ENCODE assay signal across 33 mouse cellular contexts in genomic region chr16:91395633-91396392, GRCm38 (mm10). TPM values are rescaled to one million over a fixed set of nuclear protein-coding genes. Genes with fewer than 3 reads are reported as not detected.
DNase-seq lines count a peak whose midpoint lies in the region; ATAC-seq lines count a peak whose summit lies in the region.
"Had no signal": no experiment of that assay in that cellular context is flagged by ENCODE, and none has a peak within 500 bp of the region (broad histone marks: within the 10 kb centered on the region; RNA-seq: fewer than 3 reads in every experiment).

No protein-coding gene starts in this region.

- H3K4me1 ChIP-seq in midbrain, embryonic 11.5 days (ENCODE audit: control insufficient read depth, insufficient read depth, low read length), result no peaks in the 10 kb centered on the region
- peaks cover 8% of the 10 kb centered on the region; the same call in 1 of the 2 replicates for H3K4me1 ChIP-seq in midbrain, embryonic 10.5 days
- peaks cover 41% of the 10 kb centered on the region for H3K4me1 ChIP-seq in liver, embryonic 15.5 days (replicated peaks)
- H3K4me1 ChIP-seq in forebrain, embryonic 15.5 days, result no peaks in the 10 kb centered on the region
- H3K4me1 ChIP-seq: midbrain, embryonic 12.5 days; neural tube, embryonic 15.5 days had no signal

- H3K4me3 ChIP-seq in midbrain, embryonic 11.5 days (ENCODE audit: low read depth, low read length), result no peak overlapping the region
- no peak overlapping the region for H3K4me3 ChIP-seq in midbrain, embryonic 10.5 days
- H3K4me3 ChIP-seq in liver, embryonic 15.5 days (replicated peaks), result no peak overlapping the region
- no peak overlapping the region for H3K4me3 ChIP-seq in forebrain, embryonic 15.5 days
- H3K4me3 ChIP-seq: embryonic facial prominence, embryonic 15.5 days; forebrain, embryonic 10.5 days; heart, embryonic 15.5 days; left cerebral cortex, adult 2 months; limb, embryonic 15.5 days; midbrain, embryonic 12.5 days; neural tube, embryonic 15.5 days had no signal

- peak; percentile 35 for DNase-seq in midbrain, embryonic 11.5 days (ENCODE audit: low spot score, missing footprints)
- no peak for DNase-seq in midbrain, embryonic 10.5 days (ENCODE audit: low spot score)
- DNase-seq in layer of hippocampus, postnatal 36 days, result peak; percentile 27 to 35
- no peak for DNase-seq in adrenal gland, adult 18-20 months (ENCODE audit: low spot score in 2 of 2)
- DNase-seq in cerebellum, postnatal 14 days, result no peak
- DNase-seq: adrenal gland, postnatal 10 days; cerebellum, adult 2 months; forebrain, postnatal 0 days; heart, postnatal 36 days; kidney, postnatal 36 days; lung, postnatal 4 days; thymus, adult 18-20 months; thymus, postnatal 36 days had no signal

- H3K9me3 ChIP-seq in midbrain, embryonic 11.5 days (ENCODE audit: control insufficient read depth, low read length), result no peaks in the 10 kb centered on the region
- H3K9me3 ChIP-seq in midbrain, embryonic 10.5 days (replicated peaks), result no peaks in the 10 kb centered on the region
- no peaks in the 10 kb centered on the region for H3K9me3 ChIP-seq in liver, embryonic 15.5 days (replicated peaks)
- H3K9me3 ChIP-seq in forebrain, embryonic 15.5 days, result no peaks in the 10 kb centered on the region
- H3K9me3 ChIP-seq: embryonic facial prominence, embryonic 15.5 days; forebrain, embryonic 10.5 days; heart, embryonic 15.5 days; limb, embryonic 15.5 days; midbrain, embryonic 12.5 days; neural tube, embryonic 15.5 days had no signal

- peaks cover 2% of the 10 kb centered on the region for H3K36me3 ChIP-seq in midbrain, embryonic 11.5 days (ENCODE audit: control insufficient read depth, insufficient read depth, low read length)
- peaks cover 43% of the 10 kb centered on the region for H3K36me3 ChIP-seq in midbrain, embryonic 10.5 days
- H3K36me3 ChIP-seq in liver, embryonic 15.5 days (replicated peaks), result peaks cover 87% of the 10 kb centered on the region
- peaks cover 26% of the 10 kb centered on the region for H3K36me3 ChIP-seq in forebrain, embryonic 15.5 days

- H3K27ac ChIP-seq in midbrain, embryonic 11.5 days (ENCODE audit: low read depth, low read length), result no peak overlapping the region
- no peak overlapping the region for H3K27ac ChIP-seq in midbrain, embryonic 10.5 days (replicated peaks)
- H3K27ac ChIP-seq in liver, embryonic 15.5 days (replicated peaks), result peak overlapping the region; percentile 63
- no peak overlapping the region for H3K27ac ChIP-seq in forebrain, embryonic 15.5 days (replicated peaks)
- H3K27ac ChIP-seq: embryonic facial prominence, embryonic 15.5 days; forebrain, embryonic 10.5 days; hindbrain, embryonic 14.5 days; left cerebral cortex, adult 2 months; limb, embryonic 15.5 days; midbrain, embryonic 12.5 days; neural tube, embryonic 15.5 days had no signal

- H3K4me2 ChIP-seq in midbrain, embryonic 11.5 days, result no peak overlapping the region
- no peak overlapping the region for H3K4me2 ChIP-seq in liver, embryonic 15.5 days
- H3K4me2 ChIP-seq in forebrain, embryonic 15.5 days (replicated peaks), result no peak overlapping the region
- H3K4me2 ChIP-seq: embryonic facial prominence, embryonic 15.5 days; heart, embryonic 15.5 days; hindbrain, embryonic 14.5 days; limb, embryonic 15.5 days; midbrain, embryonic 12.5 days; neural tube, embryonic 15.5 days had no signal

- H3K9ac ChIP-seq in midbrain, embryonic 11.5 days (ENCODE audit: low read length), result no peak overlapping the region
- no peak overlapping the region for H3K9ac ChIP-seq in liver, embryonic 15.5 days
- no peak overlapping the region for H3K9ac ChIP-seq in forebrain, embryonic 15.5 days (replicated peaks)
- H3K9ac ChIP-seq: embryonic facial prominence, embryonic 15.5 days; forebrain, postnatal 0 days; heart, embryonic 15.5 days; hindbrain, embryonic 14.5 days; limb, embryonic 15.5 days; midbrain, embryonic 12.5 days; neural tube, embryonic 15.5 days had no signal

- 41% methylated on average over 8 of the region's 8 CpGs for WGBS in midbrain, embryonic 11.5 days
- WGBS in midbrain, embryonic 10.5 days, result 43% methylated on average over 8 of the region's 8 CpGs
- 55% methylated on average over 8 of the region's 8 CpGs for WGBS in liver, embryonic 15.5 days (ENCODE audit: insufficient replicate concordance)
- WGBS in forebrain, embryonic 15.5 days, result 51% methylated on average over 8 of the region's 8 CpGs

- ATAC-seq in midbrain, embryonic 11.5 days (ENCODE audit: low FRiP score), result no peak
- peak; percentile 43 for ATAC-seq in liver, embryonic 15.5 days (ENCODE audit: insufficient read depth)
- no peak for ATAC-seq in forebrain, embryonic 15.5 days (replicated peaks)
- ATAC-seq: activated CD4-positive, CD25-positive, alpha-beta regulatory T cell, adult 4 months; forebrain, postnatal 0 days; intestine, embryonic 16.5 days had no signal

- no peaks in the 10 kb centered on the region for H3K27me3 ChIP-seq in midbrain, embryonic 11.5 days (ENCODE audit: control insufficient read depth, insufficient read depth, low read length)
- H3K27me3 ChIP-seq in midbrain, embryonic 10.5 days (ENCODE audit: low read depth, poor library complexity, severe bottlenecking), result no peaks in the 10 kb centered on the region
- H3K27me3 ChIP-seq in liver, embryonic 15.5 days, result no peaks in the 10 kb centered on the region
- H3K27me3 ChIP-seq in forebrain, embryonic 15.5 days, result no peaks in the 10 kb centered on the region
- H3K27me3 ChIP-seq: embryonic facial prominence, embryonic 15.5 days; heart, embryonic 15.5 days; limb, embryonic 15.5 days; midbrain, embryonic 12.5 days; neural tube, embryonic 15.5 days had no signal

RNA-seq across cellular contexts. Expression of gene Gm21970, which starts 4.3 kb away (rescaled TPM):
- not detected in 2 replicates for polyA plus RNA-seq in midbrain, embryonic 11.5 days (2014; fragmentation: Nextera tagmentation; extraction: Ambion mirVana)
- not detected in 2 replicates for polyA plus RNA-seq in midbrain, embryonic 10.5 days (2016; fragmentation: Nextera tagmentation; extraction: Ambion mirVana)
- total RNA-seq in layer of hippocampus, postnatal 36 days (2021), result not detected
- polyA plus RNA-seq in liver, embryonic 15.5 days (2015; fragmentation: Nextera tagmentation; extraction: Ambion mirVana), result 0.31 TPM in 1 of 2 replicates, not detected in the other
- not detected in 2 replicates for polyA plus RNA-seq in forebrain, embryonic 15.5 days (2015; fragmentation: Nextera tagmentation; extraction: Ambion mirVana)
- not detected for total RNA-seq in adrenal gland, adult 18-20 months (2021)
- total RNA-seq: adrenal gland, postnatal 10 days; forebrain, postnatal 0 days; gastrocnemius, adult 18-20 months; gastrocnemius, postnatal 4 days; left cerebral cortex, adult 2 months; left cerebral cortex, postnatal 36 days had no signal
- polyA plus RNA-seq: C2C12; cerebellum, adult 2 months; embryonic facial prominence, embryonic 15.5 days; forebrain, embryonic 10.5 days; forebrain, postnatal 0 days; heart, embryonic 15.5 days; hindbrain, embryonic 14.5 days; intestine, embryonic 16.5 days; kidney, embryonic 14.5 days; limb, embryonic 15.5 days; lung, embryonic 16.5 days; midbrain, embryonic 12.5 days; neural tube, embryonic 15.5 days; small intestine, adult 2 months; stomach, embryonic 16.5 days had no signal

RNA-seq across cellular contexts. Expression of gene Il10rb, which starts 10.2 kb away (rescaled TPM):
- 8.1 and 8.5 TPM in 2 replicates for polyA plus RNA-seq in midbrain, embryonic 11.5 days (2014; fragmentation: Nextera tagmentation; extraction: Ambion mirVana)
- 6.9 and 8.9 TPM in 2 replicates for polyA plus RNA-seq in midbrain, embryonic 10.5 days (2016; fragmentation: Nextera tagmentation; extraction: Ambion mirVana)
- total RNA-seq in layer of hippocampus, postnatal 36 days (2021), result 1 to 10 TPM; 8.9 to 9.2 TPM
- 29.9 and 34.7 TPM in 2 replicates for polyA plus RNA-seq in liver, embryonic 15.5 days (2015; fragmentation: Nextera tagmentation; extraction: Ambion mirVana)
- polyA plus RNA-seq in forebrain, embryonic 15.5 days (2015; fragmentation: Nextera tagmentation; extraction: Ambion mirVana), result 7.7 and 9.6 TPM in 2 replicates
- total RNA-seq in adrenal gland, adult 18-20 months (2021), result 100 to 1,000 TPM; 176 to 268 TPM

RNA-seq across cellular contexts. Expression of gene Ifnar2, which starts 23.2 kb away (rescaled TPM):
- 32.6 and 32.7 TPM in 2 replicates for polyA plus RNA-seq in midbrain, embryonic 11.5 days (2014; fragmentation: Nextera tagmentation; extraction: Ambion mirVana)
- polyA plus RNA-seq in midbrain, embryonic 10.5 days (2016; fragmentation: Nextera tagmentation; extraction: Ambion mirVana), result 26.0 and 27.9 TPM in 2 replicates
- 10 to 100 TPM; 20.6 to 23.0 TPM for total RNA-seq in layer of hippocampus, postnatal 36 days (2021)
- 86.9 and 90.8 TPM in 2 replicates for polyA plus RNA-seq in liver, embryonic 15.5 days (2015; fragmentation: Nextera tagmentation; extraction: Ambion mirVana)
- polyA plus RNA-seq in forebrain, embryonic 15.5 days (2015; fragmentation: Nextera tagmentation; extraction: Ambion mirVana), result 41.6 and 42.3 TPM in 2 replicates
- total RNA-seq in adrenal gland, adult 18-20 months (2021), result 100 to 1,000 TPM in 1 of 2 experiments, 10 to 100 TPM in 1; 99.5 to 102 TPM

Comparison
In these comparisons a context has a peak if more than half of its experiments do, and no peak if none do; other contexts are left out.
1. DNase-seq: peak in midbrain, embryonic 11.5 days (single experiment) and layer of hippocampus, postnatal 36 days (2 of 2); none in midbrain, embryonic 10.5 days (single experiment), adrenal gland, adult 18-20 months (0 of 2) and cerebellum, postnatal 14 days (0 of 2).